Mouse (Mus musculus) CH12F3 (cell line): ENCODE data around the gene Rab40c.

ENCODE experiments used
- in situ Hi-C: fragments of 300-500 bp; cut with MboI; formaldehyde crosslinking; loops from 2 replicates; pipeline ENCODE4 v1.14.3; 2020; ENCODE audit warnings: low sequenced_read_pairs

The Rab40c gene

DNA sequence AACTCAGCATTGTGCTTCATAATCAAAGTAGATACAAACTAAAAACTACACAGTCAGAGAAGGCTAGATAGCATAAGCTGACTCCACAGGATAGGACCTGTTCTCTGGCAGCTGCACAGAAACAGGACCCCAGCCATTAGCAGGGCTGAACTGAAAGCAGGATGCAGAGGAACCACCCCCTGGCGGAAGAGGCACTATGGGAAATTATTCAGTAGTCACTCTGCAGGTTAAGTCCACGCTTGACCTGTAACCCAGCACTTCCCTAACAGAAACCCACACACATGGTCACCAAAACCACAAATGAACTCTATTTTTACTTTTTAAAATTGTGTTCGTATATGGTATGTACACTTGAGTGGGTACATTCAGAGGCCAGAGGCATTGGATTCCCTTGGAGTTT, 16.5 kb downstream of the Rab40c start:
- in situ Hi-C loops, result no loop called here

GRCm38 (mm10) chr17:25900193-25900592, 19.3 kb downstream of the Rab40c start:
- in situ Hi-C loops, result no loop called here

DNA sequence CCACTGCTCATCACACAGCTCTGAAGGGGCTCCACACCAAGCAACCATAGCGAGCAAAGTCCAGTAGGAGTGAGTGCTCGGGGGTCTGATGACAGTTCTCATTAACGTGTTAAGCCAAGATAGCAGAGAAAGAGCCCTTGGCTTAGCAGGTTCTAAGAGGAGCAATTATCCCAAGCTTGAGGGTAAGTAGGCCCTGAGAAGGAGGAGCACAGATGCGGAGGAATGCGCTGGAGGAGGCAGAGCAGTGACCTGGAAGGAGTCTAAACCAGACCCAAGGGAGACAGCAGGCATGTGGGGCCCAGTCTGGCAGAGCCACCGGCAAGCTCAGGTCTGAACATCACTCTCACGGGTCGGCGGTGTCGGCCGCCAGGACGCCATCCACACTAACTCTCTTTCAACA, 23.6 kb downstream of the Rab40c start:
- in situ Hi-C loops, result loop anchor here (10.0 to 25.0 kb wide), 2 partner anchors 116 to 199 kb away; partner anchors contain the start of genes Decr2 and Nme4

DNA sequence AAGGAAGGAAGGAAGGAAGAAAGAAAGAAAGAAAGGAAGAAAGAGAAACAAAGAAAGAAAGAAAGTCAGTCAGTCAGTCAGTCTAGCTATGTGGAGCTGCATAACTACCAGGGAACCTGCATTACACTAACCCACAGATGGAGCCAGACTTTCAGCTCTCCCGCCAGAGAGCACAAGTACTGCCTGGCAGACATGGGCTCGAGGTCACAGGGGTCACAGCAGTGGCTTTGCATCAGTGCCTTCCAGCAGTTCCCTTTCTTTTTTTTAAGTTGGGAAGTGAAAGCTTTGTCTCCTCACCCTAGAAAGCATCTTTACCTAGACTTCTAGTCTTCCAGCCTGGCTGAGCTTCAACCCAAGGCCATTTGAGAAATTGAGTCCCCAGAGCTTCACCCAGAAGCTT, 24.1 kb downstream of the Rab40c start:
- in situ Hi-C loops, result loop anchor here (10.0 to 25.0 kb wide), 2 partner anchors 117 to 199 kb away; partner anchors contain the start of genes Decr2 and Nme4

GRCm38 (mm10) chr17:25893975-25894617, 25.4 kb downstream of the Rab40c start:
- in situ Hi-C loops, result loop anchor here (10.0 to 25.0 kb wide), 2 partner anchors 118 to 201 kb away; partner anchors contain the start of genes Decr2 and Nme4

- in situ Hi-C loops, result loop anchor here (25.0 kb wide), 1 partner anchor 123 kb away; no protein-coding TSS in a partner anchor
These were observed 30.7 kb downstream of the Rab40c start for GRCm38 (mm10) chr17:25888837-25889236.

DNA sequence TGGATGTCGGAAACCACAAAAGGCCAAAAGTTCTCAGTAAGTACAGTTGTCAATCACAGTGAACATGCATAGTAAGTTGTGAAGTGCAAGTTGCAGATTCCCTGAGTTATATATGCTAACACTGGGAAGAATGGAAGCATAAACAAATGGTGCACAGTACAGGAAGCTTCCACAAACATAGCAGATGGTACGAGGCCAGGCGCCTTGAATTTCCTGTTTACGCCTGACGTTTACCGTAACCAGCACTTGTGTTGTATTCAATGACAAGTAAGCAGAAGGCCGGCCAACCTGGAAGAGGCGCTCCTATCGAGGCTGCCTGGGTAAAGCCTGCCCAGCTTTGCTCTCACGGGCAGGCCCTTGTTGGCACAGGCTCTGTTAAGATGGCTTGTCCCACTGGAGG, 32.1 kb downstream of the Rab40c start:
- in situ Hi-C loops, result loop anchor here (25.0 kb wide), 1 partner anchor 125 kb away; no protein-coding TSS in a partner anchor

GRCm38 (mm10) chr17:25886806-25887205, 32.7 kb downstream of the Rab40c start:
- in situ Hi-C loops, result loop anchor here (25.0 kb wide), 1 partner anchor 125 kb away; no protein-coding TSS in a partner anchor

DNA sequence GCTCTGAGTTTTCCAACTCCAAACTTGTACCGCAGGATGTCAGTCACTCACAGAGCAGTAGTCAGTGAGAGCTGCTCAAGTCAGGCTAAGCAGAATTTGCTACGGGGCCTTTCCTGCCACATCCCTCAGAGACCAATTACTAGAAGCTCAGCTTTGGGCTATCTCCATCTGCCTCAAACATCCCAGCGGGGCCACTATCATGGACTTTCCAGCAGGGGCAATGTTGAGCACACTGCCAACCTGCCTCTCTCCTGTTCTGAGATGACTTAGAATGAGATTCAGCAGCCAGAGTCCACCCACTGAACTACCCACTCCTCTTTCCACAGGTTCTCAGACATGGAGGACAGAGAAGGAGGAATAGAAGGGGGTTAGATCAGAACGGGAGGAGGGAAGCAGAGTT, 33.9 kb downstream of the Rab40c start:
- in situ Hi-C loops, result loop anchor here (25.0 kb wide), 1 partner anchor 127 kb away; no protein-coding TSS in a partner anchor

- in situ Hi-C loops, result loop anchor here (25.0 kb wide), 1 partner anchor 128 kb away; no protein-coding TSS in a partner anchor
These were observed 35.7 kb downstream of the Rab40c start for GRCm38 (mm10) chr17:25883824-25884223.

DNA sequence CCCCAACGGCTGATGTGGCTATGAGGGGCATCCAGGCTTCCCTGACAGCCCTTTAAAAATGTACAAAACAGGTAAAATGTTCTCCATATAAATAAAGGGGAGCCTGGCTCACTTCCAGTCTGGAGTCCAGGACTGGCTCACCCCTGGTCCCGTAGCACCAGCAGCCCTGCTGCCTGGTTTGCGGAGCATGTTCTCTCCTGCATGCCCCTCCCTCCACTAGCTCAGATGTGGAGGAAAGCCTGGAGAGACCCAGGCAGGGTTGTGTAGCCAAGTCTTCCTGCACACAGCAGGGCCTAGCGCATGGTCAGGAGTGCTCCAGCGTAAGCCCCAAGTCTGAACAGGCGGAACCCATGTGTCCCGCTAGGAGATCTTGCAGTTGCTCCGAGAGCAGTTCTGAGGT, 36.3 kb downstream of the Rab40c start:
- in situ Hi-C loops, result loop anchor here (25.0 kb wide), 1 partner anchor 129 kb away; no protein-coding TSS in a partner anchor

DNA sequence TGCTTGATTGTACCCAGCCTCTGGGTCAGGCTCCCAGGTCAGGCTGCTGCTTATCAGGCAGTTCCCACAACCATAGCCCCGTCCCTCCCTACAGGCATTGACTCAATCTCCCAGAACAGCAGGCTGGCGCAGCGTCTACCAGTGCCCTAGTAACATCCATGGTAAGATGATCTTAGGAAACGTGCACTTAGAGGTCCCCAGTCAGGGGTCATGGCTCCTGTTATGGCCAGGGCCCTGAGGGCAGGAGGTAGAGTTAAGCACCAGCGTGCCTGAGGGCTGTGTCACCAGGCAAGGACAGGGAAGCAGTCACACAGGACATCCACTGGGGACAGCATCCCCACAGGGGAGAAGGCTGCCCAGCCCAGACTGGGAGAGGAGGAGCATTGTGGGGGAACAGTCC, 37.2 kb downstream of the Rab40c start:
- in situ Hi-C loops, result loop anchor here (25.0 kb wide), 1 partner anchor 130 kb away; no protein-coding TSS in a partner anchor

GRCm38 (mm10) chr17:25881691-25882090, 37.8 kb downstream of the Rab40c start:
- in situ Hi-C loops, result loop anchor here (25.0 kb wide), 1 partner anchor 131 kb away; no protein-coding TSS in a partner anchor

DNA sequence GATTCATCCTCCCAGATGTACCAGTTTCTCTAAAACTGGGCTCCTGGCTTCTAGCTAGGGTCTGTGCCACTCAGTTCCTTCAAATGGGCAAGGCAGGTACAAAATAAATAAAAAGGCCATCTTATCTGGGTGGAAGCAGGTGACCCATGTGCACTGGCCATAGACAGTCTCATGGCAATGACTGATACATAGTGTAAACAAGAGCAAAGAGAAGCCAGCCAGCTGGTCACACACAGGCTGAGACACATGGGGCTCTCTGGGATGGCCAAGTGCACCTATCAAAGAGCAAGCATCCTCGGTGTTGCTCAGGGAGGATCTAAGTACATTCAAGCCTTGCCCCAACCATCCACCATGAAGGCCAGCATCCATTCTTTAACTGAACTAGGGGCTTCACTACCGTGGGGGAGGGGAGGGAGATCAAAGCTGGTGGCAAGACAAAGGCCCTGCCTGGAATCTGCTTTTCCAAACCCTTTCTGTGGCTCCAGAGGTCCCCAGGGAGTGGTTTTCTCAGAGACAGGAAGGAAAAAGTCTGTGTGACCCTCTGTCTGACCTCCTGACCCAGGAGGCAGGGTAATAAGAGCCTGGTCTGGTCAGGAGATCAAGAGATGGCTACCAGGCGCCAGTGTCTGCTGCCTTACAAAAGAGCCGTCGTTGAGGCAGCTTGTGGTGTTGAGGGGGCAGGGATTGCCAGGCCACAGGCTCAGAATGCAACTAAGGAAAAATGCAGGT, 38.5 kb downstream of the Rab40c start:
- in situ Hi-C loops, result loop anchor here (25.0 kb wide), 1 partner anchor 131 kb away; no protein-coding TSS in a partner anchor

- in situ Hi-C loops, result loop anchor here (25.0 kb wide), 1 partner anchor 132 kb away; no protein-coding TSS in a partner anchor
These were observed 39.2 kb downstream of the Rab40c start, which contains the start of gene Wfikkn1 for GRCm38 (mm10) chr17:25880196-25880910. Gene Wfikkn1 (minus strand): TSS chr17:25880858.

- in situ Hi-C loops, result loop anchor here (25.0 kb wide), 1 partner anchor 133 kb away; no protein-coding TSS in a partner anchor
These were observed 39.8 kb downstream of the Rab40c start for GRCm38 (mm10) chr17:25879750-25880149.

DNA sequence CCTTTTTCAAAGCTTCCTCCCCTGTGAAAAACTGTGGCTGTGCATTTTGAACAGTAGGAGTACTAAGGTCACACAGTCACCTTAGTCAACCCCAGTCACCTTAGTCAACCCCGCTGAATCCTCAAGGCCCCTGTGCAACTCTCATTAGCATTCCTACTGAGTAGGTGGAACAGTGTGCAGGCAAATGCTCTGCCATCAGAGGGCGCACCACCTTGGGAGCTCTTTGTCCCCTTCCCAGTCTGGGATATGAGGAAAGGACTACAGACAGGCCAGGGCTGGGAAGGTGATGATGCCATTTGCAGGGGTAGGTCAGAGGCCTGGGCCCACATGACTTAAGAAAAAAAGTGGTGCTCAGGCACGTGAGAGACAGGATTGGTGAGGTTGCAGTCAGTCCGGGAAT, 40.3 kb downstream of the Rab40c start:
- in situ Hi-C loops, result loop anchor here (25.0 kb wide), 1 partner anchor 133 kb away; no protein-coding TSS in a partner anchor

DNA sequence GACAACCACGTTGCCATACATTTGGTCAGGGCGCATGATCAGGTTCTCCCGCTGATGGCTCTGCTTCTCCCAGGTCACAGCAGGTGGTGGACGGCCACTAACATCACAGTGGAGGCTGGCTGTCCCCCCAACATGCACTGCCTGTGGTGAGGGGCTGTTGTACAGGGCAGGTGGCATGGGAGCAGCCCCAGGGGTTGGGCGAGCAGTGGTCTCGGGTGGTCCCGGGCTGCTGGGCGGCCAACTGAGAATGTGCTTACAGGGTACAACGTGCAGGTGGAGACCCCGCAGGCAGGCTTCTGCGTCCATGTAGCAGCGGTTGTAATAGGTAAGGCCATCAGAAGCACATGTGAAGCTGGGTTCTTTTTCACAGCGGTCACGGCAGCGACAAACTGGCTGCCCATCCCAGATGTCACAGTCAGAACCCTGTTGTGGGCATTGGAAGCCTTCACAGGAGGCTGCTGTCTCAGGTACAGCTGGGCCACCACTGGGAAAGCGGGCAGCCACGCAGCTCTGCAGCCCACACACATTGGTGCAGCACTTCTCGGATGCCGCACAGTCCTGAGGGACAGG, 40.8 kb downstream of the Rab40c start:
- in situ Hi-C loops, result loop anchor here (25.0 kb wide), 1 partner anchor 134 kb away; no protein-coding TSS in a partner anchor

- in situ Hi-C loops, result loop anchor here (25.0 kb wide), 1 partner anchor 134 kb away; no protein-coding TSS in a partner anchor
These were observed 41.6 kb downstream of the Rab40c start for GRCm38 (mm10) chr17:25877741-25878610.
